Comparison of ENCODE assay signal across 19 mouse cellular contexts in genomic region chr8:60650119-60650518, GRCm38 (mm10).
"Had no signal": no experiment of that assay in that cellular context is flagged by ENCODE, and none has a peak within 500 bp of the region (broad histone marks: within the 10 kb centered on the region; RNA-seq: fewer than 3 reads in every experiment).

No protein-coding gene starts in this region.

- H3K27ac ChIP-seq: kidney, postnatal 0 days; limb, embryonic 12.5 days; limb, embryonic 15.5 days; liver, embryonic 14.5 days; lung, embryonic 15.5 days; midbrain, embryonic 15.5 days; neural tube, embryonic 12.5 days; neural tube, embryonic 15.5 days; stomach, embryonic 15.5 days had no signal

- H3K4me3 ChIP-seq: limb, embryonic 12.5 days; limb, embryonic 15.5 days; lung, embryonic 15.5 days; megakaryocyte, embryonic 14.5 days; midbrain, embryonic 15.5 days; neural tube, embryonic 12.5 days; neural tube, embryonic 15.5 days; stomach, embryonic 15.5 days had no signal

- ATAC-seq: liver, postnatal 0 days; midbrain, embryonic 15.5 days had no signal

- DNase-seq: kidney, postnatal 25 days; left cerebral cortex, postnatal 4 days; liver, postnatal 0 days; lung, postnatal 10 days; lung, postnatal 36 days; right cerebral cortex, adult 18-20 months; right cerebral cortex, postnatal 25 days; spleen, adult 18-20 months; thymus, postnatal 36 days had no signal
